Mouse (Mus musculus) thymus, adult 2 months (tissue): ENCODE measurements around the gene Pla2g6.

Source experiments
- CTCF ChIP-seq: fragments of 200-500 bp; IDR thresholded peaks from 2 replicates; pipeline ENCODE4 v1.5.1; 2012; ENCODE audit warnings: mild to moderate bottlenecking, control low read depth, low read length, moderate library complexity, borderline replicate concordance; ENCODE audit not compliant: control insufficient read depth, poor library complexity, insufficient read depth; ENCODE audit errors: extremely low read depth
- POLR2A ChIP-seq: fragments of 200-500 bp; IDR thresholded peaks from 2 replicates; pipeline ENCODE4 v1.6.1; 2012; ENCODE audit warnings: mild to moderate bottlenecking, low read length, control low read depth, moderate library complexity; ENCODE audit not compliant: control insufficient read depth, poor library complexity, insufficient read depth; ENCODE audit errors: extremely low read depth

- TF ChIP-seq CTCF: no peak
- TF ChIP-seq POLR2A: no peak
Measured at GRCm38 (mm10) chr15:79254661-79255060, 73.5 kb downstream of the Pla2g6 start, which contains the start of gene Slc16a8.
